22 mouse cellular contexts compared by ENCODE assay signal in the genomic region with DNA sequence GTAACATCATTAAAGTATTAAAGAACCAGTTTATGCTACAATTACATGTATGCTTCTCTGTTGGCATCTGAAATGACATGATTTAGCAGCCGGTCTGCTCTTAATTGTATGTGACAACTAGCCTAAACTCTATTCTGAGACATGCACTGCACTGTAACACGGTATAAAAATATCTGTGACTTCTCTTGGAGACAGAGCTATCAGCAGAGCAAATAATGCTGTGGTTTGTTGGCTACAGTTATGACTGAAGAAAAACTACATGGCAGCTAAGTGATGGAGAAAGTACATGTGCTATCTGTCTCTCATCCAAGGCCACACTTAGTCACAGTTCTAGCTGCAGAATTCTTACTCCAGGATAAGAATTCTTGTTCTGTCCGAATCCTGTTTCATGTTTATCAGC. TPM values are rescaled to one million over a fixed set of nuclear protein-coding genes. Genes with fewer than 3 reads are reported as not detected.
DNase-seq lines count a peak whose midpoint lies in the region; ATAC-seq and TF ChIP-seq lines count a peak whose summit lies in the region.
"Had no signal": no experiment of that assay in that cellular context is flagged by ENCODE, and none has a peak within 500 bp of the region (broad histone marks: within the 10 kb centered on the region; RNA-seq: fewer than 3 reads in every experiment).

No protein-coding gene starts in this region.

- no peaks in the 10 kb centered on the region for H3K9me3 ChIP-seq in heart, embryonic 15.5 days (replicated peaks)
- no peaks in the 10 kb centered on the region for H3K9me3 ChIP-seq in heart, embryonic 10.5 days
- no peaks in the 10 kb centered on the region for H3K9me3 ChIP-seq in lung, embryonic 14.5 days (ENCODE audit: low read depth, low read length)
- H3K9me3 ChIP-seq in lung, embryonic 16.5 days (ENCODE audit: control insufficient read depth, low read length): no peaks in the 10 kb centered on the region
- H3K9me3 ChIP-seq: embryonic facial prominence, embryonic 13.5 days; embryonic facial prominence, embryonic 15.5 days; forebrain, embryonic 10.5 days; forebrain, embryonic 12.5 days had no signal

- no peak overlapping the region for H3K4me2 ChIP-seq in heart, embryonic 15.5 days
- no peak overlapping the region for H3K4me2 ChIP-seq in lung, embryonic 14.5 days
- no peak overlapping the region for H3K4me2 ChIP-seq in lung, embryonic 16.5 days (ENCODE audit: low read depth, low read length)
- H3K4me2 ChIP-seq: embryonic facial prominence, embryonic 13.5 days; embryonic facial prominence, embryonic 15.5 days; forebrain, embryonic 12.5 days had no signal

- no peak for DNase-seq in heart, embryonic 10.5 days (ENCODE audit: low spot score)
- DNase-seq in lung, embryonic 14.5 days: peak; percentile 41
- no peak for DNase-seq in lung, adult 18-20 months
- DNase-seq in lung, postnatal 25 days (ENCODE audit: low spot score): no peak
- DNase-seq: adrenal gland, adult 2 months; adrenal gland, postnatal 10 days; adrenal gland, postnatal 25 days; cerebellum, adult 11 months; cerebellum, adult 18-20 months; cerebellum, adult 8-10 months; cerebellum, adult 9-11 months; cerebellum, postnatal 14 days; cerebellum, postnatal 36 days; embryo, embryonic 11 days had no signal

- 0 out of 2 replicates have a peak overlapping the region, but pooled peaks have one; percentile 24 for H3K27ac ChIP-seq in heart, embryonic 15.5 days
- no peak overlapping the region for H3K27ac ChIP-seq in heart, embryonic 10.5 days
- H3K27ac ChIP-seq in lung, embryonic 14.5 days (ENCODE audit: low read depth): no peak overlapping the region
- 0 out of 2 replicates have a peak overlapping the region, but pooled peaks have one; percentile 27 for H3K27ac ChIP-seq in lung, embryonic 16.5 days (ENCODE audit: low read length)
- H3K27ac ChIP-seq: embryonic facial prominence, embryonic 13.5 days; embryonic facial prominence, embryonic 15.5 days; forebrain, embryonic 10.5 days; forebrain, embryonic 12.5 days had no signal

- 34% methylated on average over 3 of the region's 3 CpGs for WGBS in heart, embryonic 15.5 days
- WGBS in heart, embryonic 10.5 days: 67% methylated on average over 3 of the region's 3 CpGs
- WGBS in lung, embryonic 14.5 days: 46% methylated on average over 3 of the region's 3 CpGs
- WGBS in lung, embryonic 16.5 days: 65% methylated on average over 3 of the region's 3 CpGs

- H3K4me1 ChIP-seq in heart, embryonic 15.5 days (replicated peaks): no peaks in the 10 kb centered on the region
- no peaks in the 10 kb centered on the region for H3K4me1 ChIP-seq in heart, embryonic 10.5 days
- H3K4me1 ChIP-seq in lung, embryonic 14.5 days (ENCODE audit: insufficient read depth): no peaks in the 10 kb centered on the region
- no peaks in the 10 kb centered on the region for H3K4me1 ChIP-seq in lung, embryonic 16.5 days (replicated peaks; ENCODE audit: control insufficient read depth, insufficient read depth, low read length)
- H3K4me1 ChIP-seq: embryonic facial prominence, embryonic 13.5 days; embryonic facial prominence, embryonic 15.5 days; forebrain, embryonic 10.5 days; forebrain, embryonic 12.5 days had no signal

- no peaks in the 10 kb centered on the region for H3K36me3 ChIP-seq in heart, embryonic 15.5 days
- H3K36me3 ChIP-seq in heart, embryonic 10.5 days: no peaks in the 10 kb centered on the region
- no peaks in the 10 kb centered on the region for H3K36me3 ChIP-seq in lung, embryonic 14.5 days (ENCODE audit: insufficient read depth)
- no peaks in the 10 kb centered on the region for H3K36me3 ChIP-seq in lung, embryonic 16.5 days (ENCODE audit: control insufficient read depth, insufficient read depth, low read length)
- H3K36me3 ChIP-seq: embryonic facial prominence, embryonic 13.5 days; embryonic facial prominence, embryonic 15.5 days; forebrain, embryonic 10.5 days; forebrain, embryonic 12.5 days had no signal

- no peak for ATAC-seq in heart, embryonic 15.5 days (replicated peaks; ENCODE audit: insufficient number of reproducible peaks, insufficient read depth, low FRiP score, low read depth)
- ATAC-seq in lung, embryonic 14.5 days (ENCODE audit: insufficient read depth): no peak; the same call in 1 of the 2 replicates
- ATAC-seq in lung, embryonic 16.5 days (ENCODE audit: low read depth): peak; percentile 79
- ATAC-seq: forebrain, embryonic 14.5 days had no signal

- H3K27me3 ChIP-seq in heart, embryonic 15.5 days: no peaks in the 10 kb centered on the region
- no peaks in the 10 kb centered on the region for H3K27me3 ChIP-seq in heart, embryonic 10.5 days (ENCODE audit: insufficient read depth, poor library complexity, severe bottlenecking)
- H3K27me3 ChIP-seq in lung, embryonic 14.5 days (ENCODE audit: insufficient read depth, low read length): no peaks in the 10 kb centered on the region
- no peaks in the 10 kb centered on the region for H3K27me3 ChIP-seq in lung, embryonic 16.5 days (ENCODE audit: control insufficient read depth, insufficient read depth, low read depth, low read length)
- H3K27me3 ChIP-seq: embryonic facial prominence, embryonic 13.5 days; embryonic facial prominence, embryonic 15.5 days; forebrain, embryonic 12.5 days had no signal

- no peak overlapping the region for H3K4me3 ChIP-seq in heart, embryonic 15.5 days
- no peak overlapping the region for H3K4me3 ChIP-seq in heart, embryonic 10.5 days
- no peak overlapping the region for H3K4me3 ChIP-seq in lung, embryonic 14.5 days (ENCODE audit: low read depth, low read length)
- no peak overlapping the region for H3K4me3 ChIP-seq in lung, embryonic 16.5 days (ENCODE audit: low read length)
- H3K4me3 ChIP-seq: embryonic facial prominence, embryonic 13.5 days; embryonic facial prominence, embryonic 15.5 days; erythroblast, embryonic 14.5 days; forebrain, embryonic 10.5 days; forebrain, embryonic 12.5 days had no signal

- TF ChIP-seq CTCF in lung, embryonic 14.5 days (IDR thresholded peaks at IDR 0.05; ENCODE audit: low read depth): no peak

- H3K9ac ChIP-seq in heart, embryonic 15.5 days: no peak overlapping the region
- no peak overlapping the region for H3K9ac ChIP-seq in lung, embryonic 14.5 days
- H3K9ac ChIP-seq in lung, embryonic 16.5 days (ENCODE audit: low read length): no peak overlapping the region
- H3K9ac ChIP-seq: embryonic facial prominence, embryonic 13.5 days; embryonic facial prominence, embryonic 15.5 days; forebrain, embryonic 12.5 days had no signal

RNA-seq across cellular contexts. Expression of gene Vegfd, which starts 24.2 kb away (rescaled TPM):
- polyA plus RNA-seq in heart, embryonic 15.5 days (2015; fragmentation: Nextera tagmentation; extraction: Ambion mirVana): 4.7 and 6.1 TPM in 2 replicates
- 1.0 and 1.2 TPM in 2 replicates for polyA plus RNA-seq in heart, embryonic 10.5 days (2016; fragmentation: Nextera tagmentation; extraction: Ambion mirVana)
- polyA plus RNA-seq in lung, embryonic 14.5 days (2014; fragmentation: Nextera tagmentation; extraction: Ambion mirVana): 40.1 and 45.0 TPM in 2 replicates
- 56.4 and 58.4 TPM in 2 replicates for polyA plus RNA-seq in lung, embryonic 16.5 days (2015; fragmentation: Nextera tagmentation; extraction: Ambion mirVana)
- polyA plus RNA-seq: erythroblast, embryonic 14.5 days had no signal

Comparison
In these comparisons a context has a peak if more than half of its experiments do, and no peak if none do; other contexts are left out.
1. H3K27ac ChIP-seq: peak in heart, embryonic 15.5 days (single experiment) and lung, embryonic 16.5 days (single experiment); none in heart, embryonic 10.5 days (single experiment) and lung, embryonic 14.5 days (single experiment).